Mouse (Mus musculus): Measurements from ENCODE around the gene Gdpd5. TPM values are rescaled to one million over a fixed set of nuclear protein-coding genes. Genes with fewer than 3 reads are reported as not detected.
"Not testable (repeated sequence)": the region's sequence is repeated elsewhere in the genome, so short reads cannot be mapped to it uniquely, and the experiment has no call there.

The Gdpd5 gene
- polyA plus RNA-seq, 1 experiment from 2014 or later, result 24.2 TPM

DNA sequence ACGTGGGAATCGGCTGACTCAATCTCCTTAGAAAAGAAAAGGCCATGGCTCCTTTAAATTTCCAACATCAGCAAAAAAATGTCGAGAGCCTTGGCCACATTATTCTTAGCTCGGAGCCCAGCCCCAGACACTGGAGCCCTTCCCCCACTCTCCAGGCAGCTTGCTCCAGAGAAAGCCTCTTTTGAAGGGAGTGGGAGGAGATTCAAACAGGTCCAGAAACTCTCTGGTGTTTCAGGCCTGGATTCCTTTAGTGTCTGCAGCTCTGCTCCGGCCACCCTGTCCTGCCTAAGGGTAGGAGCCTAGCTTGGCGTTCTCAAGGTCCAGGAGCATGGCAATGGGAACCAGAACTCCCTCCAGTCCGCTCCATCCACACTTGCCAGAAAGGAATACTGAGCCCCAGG, 25.5 kb upstream of the Gdpd5 start:
- peaks cover 68% of the 10 kb centered on the region for H3K4me1 ChIP-seq
- DNase-seq (ENCODE audit: low spot score), result peak; percentile 93
- no peaks in the 10 kb centered on the region for H3K9me3 ChIP-seq
- WGBS, result 9% methylated on average over 7 of the region's 7 CpGs
- peak overlapping the region; percentile 95 for H3K27ac ChIP-seq
- H3K36me3 ChIP-seq, result peaks cover 6% of the 10 kb centered on the region
- H3K4me3 ChIP-seq, result peak overlapping the region; percentile 46
- H3K27me3 ChIP-seq (ENCODE audit: insufficient read depth, poor library complexity, severe bottlenecking), result no peaks in the 10 kb centered on the region

DNA sequence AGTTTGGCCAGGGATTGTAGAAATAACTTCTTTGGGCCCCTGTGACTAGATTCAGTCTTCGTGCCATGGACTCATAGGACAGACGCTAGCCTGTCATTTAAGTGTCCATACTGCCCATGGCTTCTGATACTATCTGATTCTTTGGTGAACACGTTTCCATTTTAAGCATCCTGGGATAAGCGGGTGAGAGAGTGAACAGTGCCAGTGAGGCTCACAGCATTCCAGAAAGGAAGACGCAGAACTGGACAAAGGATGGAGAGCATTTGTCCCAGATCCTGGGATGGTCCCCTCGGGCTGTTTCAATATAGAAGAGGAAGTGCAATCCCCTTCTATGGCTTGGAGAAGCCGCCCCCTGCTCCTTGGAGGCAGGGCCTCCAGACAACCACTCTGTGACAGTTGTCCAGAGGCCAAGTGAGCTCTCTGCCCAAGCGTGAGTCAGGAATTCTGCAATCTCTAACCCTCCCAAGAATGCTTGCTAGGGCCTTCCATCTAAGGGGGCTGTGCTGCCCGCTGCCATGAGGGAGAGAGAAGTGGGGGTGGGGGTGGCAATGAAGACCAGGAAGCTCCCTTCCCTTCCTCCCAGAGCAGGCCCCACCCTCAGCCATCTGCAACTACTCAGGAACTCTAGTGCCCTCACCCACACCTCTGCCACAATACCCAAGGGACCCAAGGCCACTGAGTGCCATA, 24.8 kb upstream of the Gdpd5 start:
- peak; percentile 88 for DNase-seq (ENCODE audit: low spot score)
- H3K9me3 ChIP-seq, result no peaks in the 10 kb centered on the region
- H3K27me3 ChIP-seq (ENCODE audit: insufficient read depth, poor library complexity, severe bottlenecking), result no peaks in the 10 kb centered on the region
- H3K36me3 ChIP-seq, result no peaks in the 10 kb centered on the region
- peaks cover 69% of the 10 kb centered on the region for H3K4me1 ChIP-seq
- peak overlapping the region; percentile 95 for H3K27ac ChIP-seq
- H3K4me3 ChIP-seq, result peak overlapping the region; percentile 46
- WGBS, result 15% methylated on average over 9 of the region's 9 CpGs

DNA sequence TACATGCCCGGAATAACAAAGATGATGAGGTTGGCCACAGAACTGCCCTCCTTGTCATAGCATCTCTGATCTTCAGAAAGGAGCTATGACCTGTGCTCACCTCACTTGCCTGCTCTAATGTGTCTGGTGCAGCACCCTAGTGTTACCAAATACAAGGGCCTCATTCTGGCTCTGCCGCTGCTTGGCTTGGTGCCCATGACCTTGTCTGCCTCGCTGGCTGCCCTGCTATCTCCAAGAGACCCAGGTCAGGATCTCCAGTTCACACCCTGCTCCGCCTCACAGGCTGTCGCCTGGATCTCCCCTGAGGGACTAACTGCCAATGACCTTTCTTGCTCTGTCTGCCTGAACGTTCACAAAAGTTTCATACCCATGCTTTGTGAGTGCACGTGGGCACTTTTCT, 24.0 kb upstream of the Gdpd5 start:
- H3K36me3 ChIP-seq, result no peaks in the 10 kb centered on the region
- peaks cover 69% of the 10 kb centered on the region for H3K4me1 ChIP-seq
- H3K4me3 ChIP-seq, result peak overlapping the region; percentile 46
- no peak for DNase-seq (ENCODE audit: low spot score)
- 36% methylated on average over 7 of the region's 7 CpGs for WGBS
- H3K27ac ChIP-seq, result peak overlapping the region; percentile 95
- H3K9me3 ChIP-seq, result no peaks in the 10 kb centered on the region
- H3K27me3 ChIP-seq (ENCODE audit: insufficient read depth, poor library complexity, severe bottlenecking), result no peaks in the 10 kb centered on the region

DNA sequence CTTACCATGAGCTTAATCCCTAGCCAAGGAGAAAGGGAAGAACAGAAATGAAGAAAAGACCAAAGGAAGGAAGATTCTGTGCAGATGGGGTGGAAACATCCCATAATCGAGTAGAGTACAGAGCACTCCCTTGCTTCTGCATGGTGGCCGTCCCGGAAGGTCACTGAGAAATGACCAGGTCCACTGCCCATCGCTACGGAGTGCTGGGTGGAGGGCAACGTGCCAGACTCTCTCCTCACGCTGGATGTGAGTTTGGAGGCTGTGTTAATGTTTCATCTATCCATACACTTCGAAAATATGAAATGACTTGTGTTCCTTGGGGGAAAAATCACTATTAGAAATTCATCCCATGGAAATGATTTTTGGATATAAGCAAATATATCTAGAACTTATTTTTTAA, 22.8 kb upstream of the Gdpd5 start:
- Histone ChIP-seq H3K4me1 (peaks cover 64% of the 10 kb centered on the region), H3K27ac (no peak overlapping the region), H3K27me3 (ENCODE audit: insufficient read depth, poor library complexity, severe bottlenecking) (no peaks in the 10 kb centered on the region), H3K9me3 (no peaks in the 10 kb centered on the region), H3K4me3 (no peak overlapping the region), H3K36me3 (no peaks in the 10 kb centered on the region)
- DNase-seq (ENCODE audit: low spot score), result no peak
- whole genome bisulfite sequencing, result 87% methylated on average over 8 of the region's 8 CpGs

DNA sequence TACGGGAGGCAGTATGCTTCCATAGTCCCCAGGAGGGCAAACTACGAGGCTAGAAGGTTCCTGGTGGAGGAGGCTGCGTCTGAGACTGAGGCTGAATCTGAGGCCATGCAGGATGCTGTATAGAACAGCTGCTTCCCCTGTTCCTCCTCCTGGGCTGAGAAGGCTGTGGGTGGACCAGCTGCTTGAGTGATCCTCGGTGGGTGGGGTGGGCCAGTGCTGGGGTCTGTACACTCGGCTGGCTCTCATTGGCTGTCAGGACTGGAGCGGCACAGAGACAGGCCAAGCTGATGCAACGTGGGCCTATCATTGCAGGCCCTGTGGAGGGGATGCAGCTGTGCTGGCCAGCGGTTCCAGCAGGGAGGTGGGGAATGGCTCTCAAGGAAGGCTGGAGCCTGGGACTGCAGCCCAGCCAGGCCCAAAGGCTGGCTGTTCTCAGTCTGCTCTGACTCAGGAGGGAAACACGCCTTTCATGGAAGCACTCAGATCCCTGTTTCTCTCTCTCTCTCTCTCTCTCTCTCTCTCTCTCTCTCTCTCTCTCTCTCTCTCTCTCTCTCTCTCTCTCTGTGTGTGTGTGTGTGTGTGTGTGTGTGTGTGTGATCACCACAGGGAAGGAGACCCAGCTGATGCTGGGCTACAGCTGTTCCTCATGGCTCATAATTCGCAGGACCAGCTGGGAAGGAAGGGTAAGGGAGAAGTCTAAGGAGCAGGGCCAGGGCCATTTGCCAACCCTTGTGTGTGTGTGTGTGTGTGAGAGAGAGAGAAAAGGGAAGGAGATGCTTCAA, 21.0 kb upstream of the Gdpd5 start:
- Histone ChIP-seq H3K27me3 (ENCODE audit: insufficient read depth, poor library complexity, severe bottlenecking) (no peaks in the 10 kb centered on the region), H3K9me3 (no peaks in the 10 kb centered on the region), H3K36me3 (no peaks in the 10 kb centered on the region), H3K4me1 (peaks cover 50% of the 10 kb centered on the region), H3K4me3 (peak overlapping the region; percentile 35), H3K27ac (peak overlapping the region; percentile 90)
- 13% methylated on average over 10 of the region's 10 CpGs for WGBS
- peak; percentile 97 for DNase-seq (ENCODE audit: low spot score)

DNA sequence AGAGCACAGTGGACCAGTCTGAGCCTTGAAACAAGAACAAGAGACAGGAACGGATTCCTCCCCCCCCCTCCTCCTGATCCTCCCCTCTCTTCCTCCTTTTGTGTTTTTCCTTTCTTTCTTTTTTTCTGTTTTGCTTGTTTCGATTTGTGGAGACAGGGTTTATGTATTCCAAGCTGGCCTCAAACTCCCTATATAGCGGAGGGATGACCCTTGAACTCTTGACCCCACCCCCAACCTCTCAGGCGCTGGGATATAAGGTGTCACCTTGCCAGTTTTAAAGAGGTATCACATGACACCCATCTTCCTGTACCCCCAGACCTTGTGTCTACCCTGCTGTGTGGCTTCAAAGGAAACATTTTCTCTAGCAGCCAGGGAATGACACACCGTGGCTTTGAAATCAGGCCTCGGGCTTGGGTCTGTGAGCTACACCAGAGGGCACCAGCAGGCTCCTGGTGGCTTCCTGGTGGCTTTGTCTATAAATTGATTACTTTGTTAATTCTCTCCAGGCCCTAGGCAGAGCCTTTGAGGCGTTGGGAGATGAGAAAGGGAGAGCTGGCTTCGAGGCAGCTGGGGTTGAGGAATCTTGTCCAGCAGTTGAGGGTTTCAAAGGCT, 20.3 kb upstream of the Gdpd5 start:
- WGBS, result 33% methylated on average over 8 of the region's 8 CpGs
- Histone ChIP-seq H3K27me3 (ENCODE audit: insufficient read depth, poor library complexity, severe bottlenecking) (no peaks in the 10 kb centered on the region), H3K9me3 (no peaks in the 10 kb centered on the region), H3K27ac (peak overlapping the region; percentile 90), H3K4me1 (peaks cover 43% of the 10 kb centered on the region), H3K4me3 (0 out of 2 replicates have a peak overlapping the region, but pooled peaks have one; percentile 35), H3K36me3 (no peaks in the 10 kb centered on the region)
- DNase-seq (ENCODE audit: low spot score), result no peak

DNA sequence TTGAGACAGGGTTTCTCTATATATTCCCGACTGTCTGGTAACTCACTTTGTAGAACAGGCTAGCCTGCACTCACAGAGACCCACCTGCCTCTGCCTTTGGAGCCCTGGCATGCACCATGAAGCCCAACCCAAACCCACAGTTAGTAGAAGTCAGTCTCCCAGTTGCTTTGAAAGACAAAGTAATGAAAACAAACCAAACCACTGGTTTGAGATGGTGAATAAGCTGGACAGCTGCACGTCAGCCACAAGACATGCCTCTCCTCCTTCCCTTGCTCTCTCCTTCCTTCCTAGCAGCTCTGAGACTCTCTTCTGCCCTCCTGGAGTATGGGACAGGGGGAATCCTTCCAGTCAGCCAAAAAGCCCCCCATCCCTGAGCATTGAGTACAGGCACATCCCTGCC, 19.1 kb upstream of the Gdpd5 start:
- H3K4me3 ChIP-seq, result no peak overlapping the region
- H3K27ac ChIP-seq, result no peak overlapping the region
- 87% methylated on average over 2 of the region's 2 CpGs for WGBS

DNA sequence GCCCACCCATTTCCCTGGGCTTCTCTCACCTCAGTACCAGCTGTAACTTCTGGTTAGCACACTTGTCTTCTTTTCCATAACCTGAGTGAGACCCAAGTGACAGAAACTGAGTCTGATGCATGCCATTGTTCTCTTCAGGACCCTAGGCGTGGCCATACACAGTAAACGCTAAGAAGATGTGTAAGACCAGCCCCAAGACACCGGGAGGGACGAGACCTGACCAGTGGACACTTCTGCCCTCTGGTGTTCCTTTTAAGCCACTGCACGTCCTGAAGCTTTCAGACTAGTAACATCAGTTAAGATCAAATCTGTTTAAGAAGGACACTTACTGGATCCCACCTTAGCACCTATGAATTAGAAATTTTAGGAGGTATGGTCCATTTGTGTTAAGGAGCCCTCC, 16.1 kb upstream of the Gdpd5 start:
- H3K9me3 ChIP-seq, result no peaks in the 10 kb centered on the region
- H3K27me3 ChIP-seq (ENCODE audit: insufficient read depth, poor library complexity, severe bottlenecking), result 0 out of 2 replicates have a peak, but pooled peaks cover 6% of the 10 kb centered on the region
- DNase-seq (ENCODE audit: low spot score), result no peak
- 1% methylated on average over 5 of the region's 5 CpGs for whole genome bisulfite sequencing
- 0 out of 2 replicates have a peak overlapping the region, but pooled peaks have one; percentile 3 for H3K27ac ChIP-seq
- H3K36me3 ChIP-seq, result no peaks in the 10 kb centered on the region
- no peak overlapping the region for H3K4me3 ChIP-seq
- peaks cover 23% of the 10 kb centered on the region for H3K4me1 ChIP-seq

More for the DNA sequence above, 19.1 kb upstream of the Gdpd5 start:
- H3K4me1 ChIP-seq, result peaks cover 31% of the 10 kb centered on the region
- no peaks in the 10 kb centered on the region for H3K9me3 ChIP-seq
- no peaks in the 10 kb centered on the region for H3K36me3 ChIP-seq
- no peak for DNase-seq (ENCODE audit: low spot score)
- 0 out of 2 replicates have a peak, but pooled peaks cover 6% of the 10 kb centered on the region for H3K27me3 ChIP-seq (ENCODE audit: insufficient read depth, poor library complexity, severe bottlenecking)

DNA sequence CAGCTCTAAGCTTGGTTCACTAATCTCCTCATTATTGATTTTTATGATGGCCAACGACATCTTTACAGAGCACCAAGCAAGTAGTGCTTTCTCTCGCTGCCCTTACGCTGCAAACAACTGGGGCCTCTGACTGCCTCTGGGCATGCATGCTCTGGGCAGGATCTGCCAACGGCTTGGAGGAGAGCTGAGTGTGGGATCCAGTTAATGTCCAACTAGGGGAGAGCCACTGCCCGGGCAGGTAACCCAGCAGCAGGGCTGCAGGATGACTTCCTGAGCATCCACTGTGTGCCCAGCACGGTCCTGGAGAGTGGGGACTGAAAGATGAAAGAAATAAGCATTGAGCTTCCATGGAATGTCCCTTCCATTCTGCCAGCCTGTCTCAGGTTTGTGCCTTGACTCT, 14.5 kb upstream of the Gdpd5 start:
- H3K27ac ChIP-seq, result no peak overlapping the region

DNA sequence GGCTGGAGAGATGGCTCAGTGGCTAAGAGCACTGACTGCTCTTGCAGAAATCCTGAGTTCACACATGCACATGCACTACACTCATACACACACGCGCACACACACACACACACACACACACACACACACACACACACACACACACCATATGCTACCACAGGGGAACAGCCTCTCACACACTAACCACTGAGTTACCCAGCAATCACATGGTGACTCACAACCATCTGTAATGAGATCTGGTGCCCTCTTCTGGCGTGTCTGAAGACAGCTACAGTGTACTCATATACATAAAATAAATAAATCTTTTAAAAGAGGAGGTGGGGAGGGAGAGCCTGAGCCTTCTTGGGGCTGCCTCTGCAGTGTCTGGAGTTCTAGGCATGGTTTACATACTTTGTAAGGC, 6.9 kb upstream of the Gdpd5 start:
- not testable (repeated sequence) for DNase-seq (ENCODE audit: low spot score); H3K27ac ChIP-seq; H3K9me3 ChIP-seq; H3K4me3 ChIP-seq; H3K36me3 ChIP-seq
- 64% methylated on average over 3 of the region's 3 CpGs for WGBS
- Histone ChIP-seq H3K27me3 (ENCODE audit: insufficient read depth, poor library complexity, severe bottlenecking) (peaks cover 12% of the 10 kb centered on the region), H3K4me1 (peaks cover 14% of the 10 kb centered on the region)

More for the DNA sequence above, 14.5 kb upstream of the Gdpd5 start:
- DNase-seq (ENCODE audit: low spot score), result no peak
- H3K4me3 ChIP-seq, result no peak overlapping the region
- 0 out of 2 replicates have a peak, but pooled peaks cover 10% of the 10 kb centered on the region for H3K4me1 ChIP-seq
- no peaks in the 10 kb centered on the region for H3K9me3 ChIP-seq
- peaks cover 9% of the 10 kb centered on the region; the same call in 1 of the 2 replicates for H3K27me3 ChIP-seq (ENCODE audit: insufficient read depth, poor library complexity, severe bottlenecking)
- no peaks in the 10 kb centered on the region for H3K36me3 ChIP-seq
- 68% methylated on average over 6 of the region's 6 CpGs for WGBS

DNA sequence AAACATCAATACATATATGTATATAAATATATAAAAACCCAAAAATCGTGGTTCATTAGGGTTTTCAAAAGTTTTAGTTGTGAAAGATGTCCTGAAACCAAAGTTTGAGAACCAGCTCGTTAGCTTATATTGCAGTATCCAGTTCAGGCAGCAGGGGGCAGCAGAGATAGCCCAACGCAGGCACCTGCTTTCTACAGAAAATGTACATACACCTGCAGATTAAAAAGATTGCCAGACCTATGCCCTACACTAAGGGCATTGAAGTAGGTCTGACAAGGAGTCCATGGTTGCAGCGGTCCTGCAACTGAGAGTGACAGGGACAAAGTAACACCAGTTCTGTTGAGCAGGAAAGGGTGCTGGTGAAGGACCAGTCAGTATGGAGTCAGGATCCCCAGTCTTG, 5.8 kb upstream of the Gdpd5 start:
- Histone ChIP-seq H3K4me3 (no peak overlapping the region), H3K27ac (no peak overlapping the region), H3K27me3 (ENCODE audit: insufficient read depth, poor library complexity, severe bottlenecking) (peaks cover 12% of the 10 kb centered on the region), H3K4me1 (peaks cover 25% of the 10 kb centered on the region), H3K9me3 (no peaks in the 10 kb centered on the region), H3K36me3 (no peaks in the 10 kb centered on the region)
- WGBS, result 8% methylated on average over 4 of the region's 4 CpGs
- no peak for DNase-seq (ENCODE audit: low spot score)

DNA sequence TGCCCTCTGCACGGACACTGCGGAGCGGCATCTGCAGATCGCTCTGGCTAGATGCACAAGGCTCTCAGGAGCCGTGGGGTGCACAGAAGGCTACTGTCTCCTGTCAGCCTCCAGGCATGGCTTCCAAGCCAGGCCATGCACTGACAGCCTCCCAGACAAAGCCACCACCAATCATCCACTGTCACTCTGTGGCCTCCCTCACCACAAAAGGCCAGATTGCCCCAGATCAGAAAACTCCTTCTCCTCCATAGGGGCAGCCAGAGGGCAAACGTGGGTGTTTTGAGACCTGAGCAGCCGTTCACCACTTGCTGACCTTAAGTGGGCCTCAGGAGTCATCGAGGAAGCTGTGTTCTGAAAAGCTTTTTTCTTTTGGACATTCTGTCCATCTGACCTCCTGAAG, 2.3 kb upstream of the Gdpd5 start:
- H3K4me3 ChIP-seq, result no peak overlapping the region
- peak overlapping the region; percentile 59 for H3K27ac ChIP-seq
- H3K27me3 ChIP-seq (ENCODE audit: insufficient read depth, poor library complexity, severe bottlenecking), result no peaks in the 10 kb centered on the region
- 51% methylated on average over 8 of the region's 8 CpGs for WGBS
- no peaks in the 10 kb centered on the region for H3K9me3 ChIP-seq
- no peaks in the 10 kb centered on the region for H3K36me3 ChIP-seq
- no peak for DNase-seq (ENCODE audit: low spot score)
- peaks cover 56% of the 10 kb centered on the region for H3K4me1 ChIP-seq

All from heart, embryonic 10.5 days (tissue).